Mouse (Mus musculus): ENCODE measurements around the gene Znrf4.

DNA sequence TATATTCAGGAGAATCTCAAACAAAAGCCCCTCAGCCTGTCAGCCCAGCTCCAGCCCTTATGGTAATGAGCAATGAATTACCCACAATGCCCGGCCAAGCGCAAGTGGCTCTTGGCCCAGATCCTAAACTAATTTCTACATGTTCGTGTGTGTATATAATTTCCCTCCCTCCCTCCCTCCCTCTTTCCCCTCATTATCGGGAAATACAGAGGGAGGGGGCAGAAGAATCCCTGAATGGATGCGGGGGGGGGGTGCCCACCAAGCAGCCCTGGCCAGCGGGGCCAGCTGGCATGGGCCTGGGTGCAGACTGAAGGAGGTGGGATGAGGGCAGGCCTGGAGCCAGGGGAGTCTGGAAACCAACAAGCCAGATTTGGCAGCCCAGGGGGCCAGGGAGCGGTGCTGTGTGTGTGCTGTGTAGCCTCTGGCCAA, 44.8 kb downstream of the Znrf4 start:
- TF ChIP-seq POLR2A (IDR thresholded peaks at IDR 0.05; ENCODE audit: borderline replicate concordance, control insufficient read depth, low read depth, low read length) (no peak), CTCF (IDR thresholded peaks at IDR 0.05; ENCODE audit: control insufficient read depth, insufficient read depth, low read length) (no peak)
